Mouse (Mus musculus): ENCODE measurements around the gene Bcl7c.
"Not testable (repeated sequence)": the region's sequence is repeated elsewhere in the genome, so short reads cannot be mapped to it uniquely, and the experiment has no call there.

DNA sequence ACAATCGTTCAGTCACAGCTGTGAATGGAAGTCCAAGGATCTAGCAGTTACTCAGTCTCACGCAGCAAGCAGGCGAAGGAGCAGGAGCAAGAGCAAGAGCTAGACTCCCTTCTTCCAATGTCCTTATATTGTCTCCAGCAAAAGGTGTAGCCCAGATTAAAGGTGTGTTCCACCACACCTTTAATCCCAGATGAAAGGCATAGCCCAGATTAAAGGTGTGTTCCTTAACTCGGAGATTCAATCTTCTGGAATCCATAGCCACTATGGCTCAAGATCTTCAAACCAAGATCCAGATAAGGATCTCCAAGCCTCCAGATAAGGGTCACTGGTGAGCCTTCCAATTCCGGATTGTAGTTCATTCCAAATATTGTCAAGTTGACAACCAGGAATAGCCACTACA lies 23.3 kb upstream of the Bcl7c start, which contains the start of gene Ctf2:
- TF ChIP-seq CTCF (IDR thresholded peaks at IDR 0.05; ENCODE audit: low read depth, low read length); POLR2A (IDR thresholded peaks at IDR 0.05; ENCODE audit: extremely low read depth, insufficient read depth, low read length): not testable (repeated sequence)
